Mouse (Mus musculus) C2C12 (cell line): ENCODE measurements around the gene Olfr1291-ps1. TPM values are rescaled to one million over a fixed set of nuclear protein-coding genes. Genes with fewer than 3 reads are reported as not detected.

Experiments
- H3K27me3 ChIP-seq: one replicate; pipeline ENCODE4 v1.6.1; 2011; ENCODE audit not compliant: control insufficient read depth, insufficient read depth, insufficient read length
- H3K36me3 ChIP-seq: one replicate; pipeline ENCODE4 v1.6.1; 2011; ENCODE audit not compliant: control insufficient read depth, insufficient read depth
- H3K4me3 ChIP-seq: one replicate; pipeline ENCODE4 v1.5.1; 2011; ENCODE audit warnings: mild to moderate bottlenecking, control low read depth; ENCODE audit not compliant: poor library complexity, insufficient read depth, severe bottlenecking
- H3K79me2 ChIP-seq: one replicate; pipeline ENCODE4 v1.6.1; 2011; ENCODE audit not compliant: control insufficient read depth, insufficient read depth
- H3K79me3 ChIP-seq: one replicate; pipeline ENCODE4 v1.6.1; 2011; ENCODE audit warnings: low read depth, control low read depth
- H3ac ChIP-seq: one replicate; pipeline ENCODE3; 2011; ENCODE audit warnings: low read depth; ENCODE audit not compliant: control insufficient read depth, insufficient read length
- CEBPB ChIP-seq: IDR thresholded peaks from one replicate; pipeline ENCODE4 v1.6.1; 2011; ENCODE audit warnings: low read depth, mild to moderate bottlenecking, control low read depth, moderate library complexity
- CTCF ChIP-seq: IDR thresholded peaks from one replicate; pipeline ENCODE4 v1.5.1; 2011; ENCODE audit not compliant: control insufficient read depth, insufficient read depth, insufficient read length
- FOSL1 ChIP-seq: IDR thresholded peaks from one replicate; pipeline ENCODE4 v1.8.0; 2011; ENCODE audit warnings: mild to moderate bottlenecking, low read length; ENCODE audit not compliant: poor library complexity, insufficient read depth, severe bottlenecking
- MAX ChIP-seq: IDR thresholded peaks from one replicate; pipeline ENCODE4 v1.6.1; 2011; ENCODE audit warnings: mild to moderate bottlenecking, control low read depth
- MYOD1 ChIP-seq: IDR thresholded peaks from one replicate; pipeline ENCODE4 v1.6.1; 2011; ENCODE audit warnings: low read depth; ENCODE audit not compliant: control insufficient read depth, insufficient read length
- MYOG ChIP-seq: IDR thresholded peaks from one replicate; pipeline ENCODE4 v1.6.1; 2011; ENCODE audit not compliant: control insufficient read depth, insufficient read length; ENCODE audit errors: extremely low read depth
- USF1 ChIP-seq: IDR thresholded peaks from one replicate; pipeline ENCODE4 v1.6.1; 2011; ENCODE audit warnings: low read depth, mild to moderate bottlenecking, control low read depth, moderate library complexity
- long read RNA-seq, 2 experiments: library from polyadenylated mRNA; unstranded; transcript quantifications; one replicate each; pipeline ENCODE4 v2.0.0; 2019 to 2020
- polyA plus RNA-seq: library from polyadenylated mRNA; unstranded; fragments of >200 nt; fragmentation: generic; extraction: Trizol; gene quantifications from one replicate; pipeline ENCODE4 v1.2.1, GENCODE M21; 2012; ENCODE audit warnings: missing spikeins

Olfr1291-ps1 gene
- not detected for polyA plus RNA-seq
- long read RNA-seq, experiment 1, result 0 reads
- long read RNA-seq, experiment 2, result 0 reads

DNA sequence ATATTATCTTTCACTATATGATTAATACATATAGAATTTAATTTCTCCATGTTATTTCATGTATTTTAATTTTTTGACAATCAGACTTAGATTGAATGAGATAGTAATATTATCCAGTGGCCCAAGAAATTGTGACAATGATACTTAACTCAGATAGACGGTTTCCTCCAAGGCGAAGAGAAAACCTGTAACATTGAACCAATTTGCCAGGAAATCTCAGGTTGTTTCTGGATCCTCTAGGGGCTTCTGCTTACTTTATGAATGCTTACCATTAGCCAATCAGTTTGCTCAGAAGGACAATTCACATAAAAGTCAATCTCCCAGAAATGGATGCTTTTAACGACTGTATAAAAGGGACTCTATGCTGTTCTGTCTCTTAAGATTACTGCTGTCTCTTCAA is at the start of gene Olfr1291-ps1:
Gene Olfr1291-ps1, plus strand, starts transcription at position 301 of the 400 bp plus-strand sequence.
- TF ChIP-seq USF1 (no peak), MAX (no peak)
- no peak within 1 kb of the TSS for H3K4me3 ChIP-seq
- no peak within 1 kb of the TSS for H3ac ChIP-seq
- H3K79me3 ChIP-seq, result no peaks in the 10 kb centered on the region
- no peaks in the 10 kb centered on the region for H3K36me3 ChIP-seq
- H3K79me2 ChIP-seq, result no peaks in the 10 kb centered on the region
- H3K27me3 ChIP-seq, result no peaks in the 10 kb centered on the region

DNA sequence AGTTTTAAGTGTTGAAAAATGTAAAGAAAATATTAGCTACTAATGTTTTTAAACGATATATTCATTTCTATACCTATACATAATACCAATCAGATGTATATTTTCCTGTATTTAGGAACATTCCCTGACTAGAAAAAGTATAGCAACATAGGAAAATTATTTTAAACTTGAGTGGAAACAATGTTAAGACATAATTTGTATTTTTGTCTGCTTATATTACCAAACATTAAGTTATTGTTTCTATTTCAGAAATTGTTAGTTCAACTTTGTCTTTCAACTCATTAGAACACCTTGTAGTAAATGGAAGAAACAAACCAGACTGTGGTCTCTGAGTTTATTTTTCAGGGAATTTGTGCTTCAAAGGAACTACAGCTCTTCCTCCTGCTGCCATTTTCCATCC is 48.1 kb upstream of the Olfr1291-ps1 start, which contains the start of gene Olfr1287:
Gene Olfr1287, plus strand, starts transcription at position 301 of the 400 bp plus-strand sequence.
- Histone ChIP-seq H3K27me3 (no peaks in the 10 kb centered on the region), H3K79me2 (no peaks in the 10 kb centered on the region), H3K4me3 (no peak within 1 kb of the TSS), H3ac (no peak within 1 kb of the TSS), H3K79me3 (no peaks in the 10 kb centered on the region), H3K36me3 (no peaks in the 10 kb centered on the region)
- TF ChIP-seq MYOD1 (no peak), CEBPB (no peak)

DNA sequence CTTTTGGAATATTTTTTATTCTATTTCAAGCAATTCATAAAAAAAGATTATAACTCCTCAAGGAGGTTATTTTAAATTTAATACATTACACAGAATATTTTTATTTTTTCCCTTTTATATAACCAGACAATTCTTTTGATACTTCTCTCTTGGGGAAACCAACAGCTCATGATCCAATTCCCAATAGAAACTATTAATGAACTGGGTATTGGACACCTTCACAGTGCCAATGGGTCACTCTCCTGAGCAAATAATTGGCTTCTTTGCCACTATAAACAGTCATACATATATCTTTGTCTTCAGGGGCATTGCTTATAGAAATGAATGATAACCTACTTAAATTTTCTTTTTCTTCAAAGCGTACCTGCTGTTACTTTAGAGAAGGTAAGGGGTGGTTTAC is 23.2 kb upstream of the Olfr1291-ps1 start, which contains the start of gene Olfr1288:
Gene Olfr1288, plus strand, starts transcription at position 301 of the 400 bp plus-strand sequence.
- no peaks in the 10 kb centered on the region for H3K79me2 ChIP-seq
- TF ChIP-seq CEBPB (no peak), MAX (no peak), USF1 (no peak), FOSL1 (no peak), MYOG (no peak), MYOD1 (no peak), CTCF (no peak)
- H3K36me3 ChIP-seq, result no peaks in the 10 kb centered on the region
- no peak within 1 kb of the TSS for H3K4me3 ChIP-seq
- no peak within 1 kb of the TSS for H3ac ChIP-seq
- no peaks in the 10 kb centered on the region for H3K79me3 ChIP-seq
- no peaks in the 10 kb centered on the region for H3K27me3 ChIP-seq

DNA sequence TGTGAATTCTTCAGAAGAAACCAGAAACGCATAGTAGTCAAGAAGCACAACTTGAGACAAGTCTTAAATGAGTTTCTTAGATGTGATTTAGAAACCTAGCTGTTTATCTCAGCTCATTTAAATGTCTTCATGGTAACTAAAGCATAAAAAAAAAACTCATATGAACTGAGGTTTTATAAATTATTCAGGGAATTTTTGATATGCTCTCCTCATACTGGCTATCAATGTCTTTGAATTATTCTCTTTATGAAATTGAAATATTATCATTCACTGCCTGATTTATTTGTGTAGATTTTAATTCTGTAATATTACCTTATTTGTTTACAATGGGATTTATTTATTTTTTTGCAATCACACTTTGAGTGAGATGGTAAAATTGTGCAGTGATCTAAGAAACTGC is 16.5 kb upstream of the Olfr1291-ps1 start, which contains the start of gene Olfr1289:
Gene Olfr1289, plus strand, starts transcription at position 301 of the 400 bp plus-strand sequence.
- H3K4me3 ChIP-seq, result no peak within 1 kb of the TSS
- no peaks in the 10 kb centered on the region for H3K79me3 ChIP-seq
- no peaks in the 10 kb centered on the region for H3K27me3 ChIP-seq
- TF ChIP-seq MYOG (no peak), CEBPB (no peak), FOSL1 (no peak), MAX (no peak), MYOD1 (no peak), CTCF (no peak), USF1 (no peak)
- H3K36me3 ChIP-seq, result no peaks in the 10 kb centered on the region
- H3K79me2 ChIP-seq, result no peaks in the 10 kb centered on the region
- no peak within 1 kb of the TSS for H3ac ChIP-seq

DNA sequence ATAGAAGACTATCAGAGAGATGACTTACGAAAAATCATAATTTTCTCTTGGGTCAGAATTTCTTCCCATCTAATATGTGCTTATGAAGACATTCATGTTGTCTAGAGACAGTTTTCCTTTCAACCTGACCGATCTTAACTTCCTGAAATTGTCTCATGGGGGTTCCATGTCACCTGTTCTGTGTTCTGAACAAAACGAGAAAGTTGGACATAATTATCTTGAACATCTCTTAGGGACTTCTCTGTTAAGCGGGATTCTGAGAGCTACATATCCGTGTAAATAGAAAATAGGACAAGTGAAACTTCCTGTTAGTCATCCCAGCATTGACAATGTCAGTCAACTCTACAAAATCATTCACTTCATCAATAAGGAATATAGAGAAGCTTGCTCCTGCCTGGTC is 3.3 kb upstream of the Olfr1291-ps1 start, which contains the start of gene Olfr1290:
Gene Olfr1290, minus strand, starts transcription at position 101 of the 400 bp plus-strand sequence.
- Histone ChIP-seq H3K79me2 (no peaks in the 10 kb centered on the region), H3K36me3 (no peaks in the 10 kb centered on the region)
- TF ChIP-seq CEBPB (no peak), MYOG (no peak), MYOD1 (no peak), MAX (no peak), CTCF (no peak), FOSL1 (no peak), USF1 (no peak)

DNA sequence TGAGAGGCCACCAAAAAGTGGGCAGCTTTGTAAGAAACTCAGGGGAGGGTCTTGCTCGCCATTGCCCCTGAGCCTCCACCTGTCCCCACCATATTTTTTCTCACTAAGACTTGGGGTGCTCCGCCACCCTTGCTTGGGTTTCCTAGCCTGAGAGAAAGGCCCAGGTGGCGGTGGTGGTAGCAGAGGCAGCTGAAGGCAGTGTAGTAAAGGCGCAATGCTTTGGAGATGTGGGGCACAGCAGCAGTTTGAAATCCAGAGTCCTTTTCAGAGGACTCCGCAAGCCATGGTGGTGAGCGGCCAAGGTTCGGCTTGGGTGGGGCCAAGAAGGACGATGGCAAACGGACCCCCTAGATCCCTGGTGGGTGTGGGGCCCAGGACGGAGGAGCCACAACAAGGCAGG is 20.5 kb downstream of the Olfr1291-ps1 start:
- no peak overlapping the region for H3ac ChIP-seq
- no peak overlapping the region for H3K4me3 ChIP-seq
- no peaks in the 10 kb centered on the region for H3K27me3 ChIP-seq
- H3K36me3 ChIP-seq, result no peaks in the 10 kb centered on the region
- no peaks in the 10 kb centered on the region for H3K79me3 ChIP-seq
- no peaks in the 10 kb centered on the region for H3K79me2 ChIP-seq
- no peak for TF ChIP-seq MAX
- TF ChIP-seq USF1, result no peak
- TF ChIP-seq MYOD1, result no peak
- TF ChIP-seq FOSL1, result no peak
- no peak for TF ChIP-seq MYOG
- no peak for TF ChIP-seq CTCF
- no peak for TF ChIP-seq CEBPB

More for the DNA sequence above, 3.3 kb upstream of the Olfr1291-ps1 start, which contains the start of gene Olfr1290:
- H3K27me3 ChIP-seq, result no peaks in the 10 kb centered on the region
- H3K4me3 ChIP-seq, result no peak within 1 kb of the TSS
- no peaks in the 10 kb centered on the region for H3K79me3 ChIP-seq
- H3ac ChIP-seq, result no peak within 1 kb of the TSS
